Mouse (Mus musculus) heart, embryonic 11.5 days (tissue): ENCODE results near the gene Fbxl17. TPM values are rescaled to one million over a fixed set of nuclear protein-coding genes. Genes with fewer than 3 reads are reported as not detected.

ENCODE experiments used
- ATAC-seq: fragments of 200-750 bp; cut with Nextera tagmentation; replicated peaks from 2 replicates; pipeline ENCODE4 v1.8.0; 2017; ENCODE audit warnings: moderate library complexity; ENCODE audit not compliant: insufficient number of reproducible peaks, low FRiP score, low TSS enrichment
- H3K27ac ChIP-seq: fragments of 300-500 bp; sonication (generic); 2 replicates; pipeline ENCODE4 v1.5.1; 2014; ENCODE audit warnings: mild to moderate bottlenecking, low read depth, low read length
- H3K27me3 ChIP-seq: fragments of 300-500 bp; sonication (generic); 2 replicates; pipeline ENCODE4 v1.6.1; 2014; ENCODE audit warnings: mild to moderate bottlenecking, low read length, mixed read lengths; ENCODE audit not compliant: control insufficient read depth, insufficient read depth
- H3K36me3 ChIP-seq: fragments of 300-500 bp; sonication (generic); 2 replicates; pipeline ENCODE4 v1.6.1; 2014; ENCODE audit warnings: mild to moderate bottlenecking, low read length, moderate library complexity, mixed read lengths; ENCODE audit not compliant: control insufficient read depth, insufficient read depth
- H3K4me1 ChIP-seq: fragments of 300-500 bp; sonication (generic); 2 replicates; pipeline ENCODE4 v1.6.1; 2014; ENCODE audit warnings: low read length; ENCODE audit not compliant: control insufficient read depth, insufficient read depth
- H3K4me2 ChIP-seq: fragments of 300-500 bp; sonication (generic); 2 replicates; pipeline ENCODE4 v1.6.1; 2014; ENCODE audit warnings: mild to moderate bottlenecking, moderate library complexity
- H3K4me3 ChIP-seq: fragments of 300-500 bp; sonication (generic); 2 replicates; pipeline ENCODE4 v1.5.1; 2014; ENCODE audit warnings: low read depth, low read length
- H3K9ac ChIP-seq: fragments of 300-500 bp; sonication (generic); 2 replicates; pipeline ENCODE4 v1.6.1; 2014; ENCODE audit warnings: mild to moderate bottlenecking, low read depth, low read length, moderate library complexity
- H3K9me3 ChIP-seq: fragments of 300-500 bp; sonication (generic); replicated peaks from 2 replicates; pipeline ENCODE4 v1.6.1; 2016; ENCODE audit warnings: low read length; ENCODE audit not compliant: control insufficient read depth
- WGBS: fragments of 180-500 bp; shearing (Covaris S2); extraction: QIAGEN DNeasy Blood & Tissue Kit; methylation state at CpG from one replicate; pipeline ENCODE4 v1.1.7; 2014; ENCODE audit not compliant: insufficient replicate concordance; 5-methylcytosine and 5-hydroxymethylcytosine counted together
- polyA plus RNA-seq: library from polyadenylated mRNA; unstranded; fragments of >200 nt; fragmentation: Nextera tagmentation; extraction: Ambion mirVana; gene quantifications from 2 replicates; pipeline ENCODE4 v1.2.1, GENCODE M21; 2014

Fbxl17 gene
- polyA plus RNA-seq, 1 experiment from 2014 or later: 6.4 TPM

DNA sequence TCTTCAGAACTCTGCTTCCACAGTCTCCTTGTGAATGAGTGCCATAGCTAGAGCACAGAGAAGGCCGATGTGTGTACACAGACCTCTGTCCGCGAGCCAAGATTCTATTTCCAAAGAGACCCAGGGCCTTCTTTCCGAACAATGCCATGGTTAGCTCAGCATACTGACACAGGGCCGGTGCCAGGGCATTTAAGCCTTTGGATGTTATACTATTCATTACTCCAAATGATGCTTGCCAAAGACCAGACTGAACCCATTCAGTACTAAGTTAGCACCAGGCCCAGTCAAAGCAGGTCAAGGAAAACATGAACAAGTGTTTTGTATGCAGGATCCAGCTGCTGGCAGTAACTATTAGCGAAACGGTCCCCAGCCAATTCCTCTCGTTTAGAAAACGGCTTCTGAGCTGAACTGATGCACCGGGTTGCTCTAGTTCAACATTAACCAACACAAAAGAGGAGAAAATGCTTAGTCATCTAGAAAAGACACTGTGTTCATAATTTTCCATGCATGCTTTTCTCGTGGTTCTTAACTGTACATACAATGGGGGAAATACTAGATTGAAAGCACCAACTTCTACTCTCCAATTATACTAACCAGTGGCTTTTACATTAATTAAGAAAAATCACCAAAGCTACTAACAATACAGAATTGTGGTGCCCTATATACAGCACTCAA is 214.4 kb downstream of the Fbxl17 start:
- no peak for ATAC-seq
- Histone ChIP-seq H3K4me1 (peaks cover 8% of the 10 kb centered on the region), H3K9me3 (no peaks in the 10 kb centered on the region), H3K36me3 (no peaks in the 10 kb centered on the region), H3K27me3 (no peaks in the 10 kb centered on the region), H3K4me2 (no peak overlapping the region), H3K4me3 (no peak overlapping the region), H3K9ac (no peak overlapping the region), H3K27ac (no peak overlapping the region)
- WGBS: 84% methylated on average over 11 of the region's 11 CpGs

DNA sequence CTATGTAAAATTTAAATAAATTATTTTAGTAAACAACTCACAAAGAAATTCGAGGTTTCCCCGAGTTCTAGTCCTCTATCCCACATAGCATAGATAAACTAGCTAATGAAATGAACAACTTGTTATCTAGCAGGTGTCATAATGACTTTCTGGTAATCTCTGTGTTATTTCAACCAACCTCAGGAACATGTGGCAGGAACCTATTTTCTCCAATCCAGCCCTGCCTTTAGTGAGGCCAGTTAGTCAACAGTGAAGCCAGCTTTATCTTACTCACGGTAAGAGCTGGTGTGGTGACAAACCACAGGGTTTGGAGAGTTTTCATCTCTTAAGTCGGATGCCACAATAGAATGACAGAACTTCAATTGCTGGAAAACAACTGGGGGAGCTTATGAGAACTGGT is 215.7 kb downstream of the Fbxl17 start:
- 40% methylated on average over 4 of the region's 4 CpGs for WGBS
- no peak overlapping the region for H3K27ac ChIP-seq
- no peak for ATAC-seq
- no peaks in the 10 kb centered on the region for H3K27me3 ChIP-seq
- H3K4me3 ChIP-seq: no peak overlapping the region
- no peaks in the 10 kb centered on the region for H3K36me3 ChIP-seq
- H3K4me1 ChIP-seq: peaks cover 5% of the 10 kb centered on the region
- H3K9ac ChIP-seq: no peak overlapping the region
- H3K4me2 ChIP-seq: no peak overlapping the region
- no peaks in the 10 kb centered on the region for H3K9me3 ChIP-seq

DNA sequence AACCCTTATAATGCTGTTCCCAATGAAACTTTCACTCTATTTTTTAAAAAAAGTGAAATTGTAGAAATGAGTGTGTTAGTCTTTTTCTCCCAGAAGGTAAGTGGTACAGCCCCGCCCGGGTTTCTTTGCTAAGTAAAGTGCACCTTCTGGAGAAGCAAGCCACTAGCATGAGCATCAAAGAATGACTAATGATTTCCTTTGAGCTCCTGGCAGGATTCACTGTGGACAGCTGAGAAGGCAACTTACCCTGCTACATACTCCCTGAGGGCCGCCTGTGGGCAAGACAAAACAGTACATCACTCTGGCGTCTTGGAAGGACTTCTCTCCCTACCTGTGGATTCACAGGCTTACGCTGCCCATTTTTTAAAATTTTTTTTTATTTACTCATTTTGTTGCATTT is 217.8 kb downstream of the Fbxl17 start:
- Histone ChIP-seq H3K9me3 (no peaks in the 10 kb centered on the region), H3K4me2 (no peak overlapping the region), H3K36me3 (no peaks in the 10 kb centered on the region), H3K9ac (no peak overlapping the region), H3K27ac (no peak overlapping the region), H3K27me3 (no peaks in the 10 kb centered on the region), H3K4me1 (no peaks in the 10 kb centered on the region), H3K4me3 (no peak overlapping the region)
- no peak for ATAC-seq
- 78% methylated on average over 5 of the region's 5 CpGs for WGBS

DNA sequence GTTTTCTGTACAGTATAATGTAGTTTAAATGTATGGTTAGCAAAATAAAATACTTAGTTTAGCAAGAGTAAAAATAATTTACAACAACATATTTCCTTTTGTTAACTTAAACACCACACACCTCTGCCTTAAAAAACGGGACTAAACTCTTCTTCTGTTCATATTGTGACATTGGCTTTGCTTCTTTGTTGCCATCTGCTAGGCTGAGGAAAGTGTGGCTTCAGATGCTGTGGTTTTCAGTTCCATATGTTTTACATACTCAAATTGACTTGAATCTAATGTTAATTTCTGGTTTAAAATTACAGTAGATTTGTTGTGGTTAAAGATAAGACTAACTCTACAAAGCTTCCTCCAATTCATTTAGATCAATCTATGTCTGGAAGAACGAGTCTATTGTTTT is 218.8 kb downstream of the Fbxl17 start:
- no peaks in the 10 kb centered on the region for H3K9me3 ChIP-seq
- no peak for ATAC-seq
- H3K4me3 ChIP-seq: no peak overlapping the region
- H3K27ac ChIP-seq: no peak overlapping the region
- H3K9ac ChIP-seq: no peak overlapping the region
- H3K27me3 ChIP-seq: no peaks in the 10 kb centered on the region
- H3K4me2 ChIP-seq: no peak overlapping the region
- no peaks in the 10 kb centered on the region for H3K4me1 ChIP-seq
- 68% methylated on average over 2 of the region's 2 CpGs for WGBS
- no peaks in the 10 kb centered on the region for H3K36me3 ChIP-seq

DNA sequence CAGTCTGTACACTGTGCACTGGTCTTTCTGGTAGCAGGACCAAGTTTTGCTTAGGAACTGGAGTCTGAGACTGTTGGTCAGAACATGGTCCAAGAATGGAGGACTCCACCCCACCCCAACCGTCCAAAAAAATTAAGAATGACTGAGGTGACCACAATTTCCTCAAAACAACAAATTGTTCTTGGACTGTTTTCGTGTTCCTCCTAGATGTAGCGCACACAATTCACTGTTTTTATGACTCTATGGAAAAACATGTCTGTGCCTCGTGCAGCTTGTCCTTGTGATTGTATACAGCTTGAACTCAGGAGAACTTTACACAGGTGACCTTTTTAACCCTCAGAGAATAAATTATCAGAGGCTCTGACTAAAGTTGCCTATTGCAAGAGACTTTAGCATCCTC is 220.7 kb downstream of the Fbxl17 start:
- no peaks in the 10 kb centered on the region for H3K4me1 ChIP-seq
- H3K36me3 ChIP-seq: no peaks in the 10 kb centered on the region
- H3K27ac ChIP-seq: no peak overlapping the region
- H3K9me3 ChIP-seq: no peaks in the 10 kb centered on the region
- H3K9ac ChIP-seq: no peak overlapping the region
- ATAC-seq: no peak
- H3K27me3 ChIP-seq: no peaks in the 10 kb centered on the region
- H3K4me3 ChIP-seq: no peak overlapping the region
- no peak overlapping the region for H3K4me2 ChIP-seq
- 82% methylated on average over 4 of the region's 4 CpGs for WGBS

DNA sequence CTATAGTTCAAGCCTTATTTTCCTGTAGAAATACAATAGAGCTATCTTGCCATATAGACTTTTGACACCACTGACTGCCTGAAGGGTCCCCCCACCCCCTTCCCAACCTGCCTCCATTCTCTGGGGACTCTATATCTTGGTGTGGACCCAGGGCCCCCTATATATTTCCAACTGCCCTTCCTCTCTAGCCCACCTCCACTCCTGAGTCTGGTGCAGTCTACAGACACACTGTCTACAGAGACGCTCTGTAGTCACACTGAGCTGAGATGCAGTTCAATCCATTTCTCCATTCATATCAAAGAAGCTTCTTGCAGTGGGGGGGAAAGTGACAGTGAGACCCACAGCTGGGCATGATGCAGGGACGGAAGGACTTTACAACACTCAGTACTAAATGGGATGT is 226.5 kb downstream of the Fbxl17 start:
- Histone ChIP-seq H3K4me3 (no peak overlapping the region), H3K4me2 (no peak overlapping the region), H3K27me3 (no peaks in the 10 kb centered on the region), H3K27ac (no peak overlapping the region), H3K4me1 (no peaks in the 10 kb centered on the region; the same call in 1 of the 2 replicates), H3K36me3 (no peaks in the 10 kb centered on the region), H3K9me3 (no peaks in the 10 kb centered on the region), H3K9ac (no peak overlapping the region)
- ATAC-seq: no peak
- WGBS: 88% methylated on average over 2 of the region's 2 CpGs

DNA sequence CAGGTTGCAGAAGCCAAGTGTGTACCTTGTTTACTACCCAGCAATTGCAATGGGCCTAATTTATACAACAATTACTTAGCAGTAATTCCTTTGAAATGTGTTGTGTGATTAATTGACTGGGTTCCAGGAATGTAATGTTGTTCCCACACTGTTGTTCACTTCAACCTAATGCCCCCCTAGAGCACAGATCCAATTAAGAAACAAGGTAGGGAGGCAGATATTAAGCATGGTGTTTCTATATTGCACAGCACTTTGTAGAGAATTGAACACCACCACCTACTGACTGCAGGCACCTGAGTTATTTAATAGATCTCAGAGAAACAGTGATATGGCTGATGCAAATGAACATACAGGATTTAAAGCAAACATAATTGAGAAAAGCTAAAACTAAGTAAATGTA is 226.9 kb downstream of the Fbxl17 start:
- Histone ChIP-seq H3K27me3 (no peaks in the 10 kb centered on the region), H3K4me1 (peaks cover 2% of the 10 kb centered on the region), H3K36me3 (no peaks in the 10 kb centered on the region), H3K4me3 (no peak overlapping the region), H3K4me2 (no peak overlapping the region), H3K27ac (no peak overlapping the region), H3K9me3 (no peaks in the 10 kb centered on the region), H3K9ac (no peak overlapping the region)
- ATAC-seq: no peak

DNA sequence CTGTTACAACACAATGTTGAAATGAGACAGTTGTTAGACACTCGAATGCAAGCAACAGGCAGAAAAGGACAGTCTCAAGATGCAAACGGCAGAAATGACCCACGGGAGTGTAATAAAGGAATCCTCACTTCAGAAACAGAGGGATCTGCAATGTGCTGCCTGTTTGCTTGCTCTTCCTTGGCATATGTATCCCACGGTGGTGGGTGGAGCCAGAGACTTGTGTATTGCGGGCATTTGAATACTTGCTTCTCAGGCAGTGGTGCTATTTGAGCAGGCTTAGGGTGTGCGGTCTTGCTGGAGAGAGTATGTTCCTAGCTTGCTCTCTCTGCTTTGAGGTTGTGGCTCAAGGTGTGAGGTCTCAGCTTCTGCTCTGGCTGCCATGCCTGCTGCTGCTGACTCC is 228.8 kb downstream of the Fbxl17 start:
- Histone ChIP-seq H3K4me2 (no peak overlapping the region), H3K9ac (no peak overlapping the region), H3K27ac (no peak overlapping the region), H3K36me3 (no peaks in the 10 kb centered on the region), H3K4me3 (no peak overlapping the region), H3K27me3 (no peaks in the 10 kb centered on the region), H3K4me1 (peaks cover 6% of the 10 kb centered on the region), H3K9me3 (no peaks in the 10 kb centered on the region)
- 74% methylated on average over 6 of the region's 6 CpGs for WGBS
- no peak for ATAC-seq

DNA sequence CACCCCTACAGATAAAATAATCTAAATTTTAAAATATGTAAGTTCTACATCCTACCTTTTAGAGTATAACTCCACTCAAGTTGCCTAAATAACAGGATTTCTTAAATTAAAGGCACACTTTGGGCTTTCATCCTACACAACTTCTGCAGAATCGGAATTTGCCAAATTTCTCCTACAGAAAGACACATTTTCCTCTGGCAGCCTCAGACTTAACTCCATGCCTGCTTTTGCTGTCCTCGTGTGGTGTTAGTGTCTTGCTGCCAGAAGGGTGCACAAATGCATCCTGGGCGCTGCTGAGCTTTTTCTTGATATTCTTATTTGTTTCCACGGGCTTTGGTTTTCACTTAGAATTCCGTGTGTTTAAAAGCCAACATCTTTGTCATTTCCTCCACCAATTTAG is 229.3 kb downstream of the Fbxl17 start:
- Histone ChIP-seq H3K9me3 (no peaks in the 10 kb centered on the region), H3K9ac (no peak overlapping the region), H3K4me1 (peaks cover 6% of the 10 kb centered on the region), H3K4me2 (no peak overlapping the region), H3K36me3 (no peaks in the 10 kb centered on the region), H3K4me3 (no peak overlapping the region), H3K27ac (no peak overlapping the region), H3K27me3 (no peaks in the 10 kb centered on the region)
- 85% methylated on average over 5 of the region's 5 CpGs for WGBS
- ATAC-seq: no peak
